Comparison of ENCODE assay signal across 25 mouse cellular contexts in the genomic region with DNA sequence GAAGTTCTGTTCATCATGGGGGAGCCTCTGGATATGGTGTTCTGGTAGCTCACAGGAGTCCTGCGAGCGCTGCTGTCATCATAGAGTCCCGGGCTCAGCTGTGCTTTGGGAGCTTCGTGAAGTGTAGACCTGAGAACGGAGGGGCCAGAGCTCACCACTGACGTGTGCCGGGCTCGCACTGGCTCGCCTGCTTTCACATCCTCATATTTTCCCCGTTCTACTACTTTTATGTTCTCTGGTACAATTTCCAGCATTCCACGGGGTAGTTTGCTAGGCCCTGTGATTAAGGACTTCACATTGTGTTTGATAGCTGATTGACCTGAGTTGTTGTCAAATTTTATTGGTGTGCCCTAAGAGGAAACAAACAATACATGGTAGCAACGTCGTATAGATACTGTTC.
"Had no signal": no experiment of that assay in that cellular context is flagged by ENCODE, and none has a peak within 500 bp of the region (broad histone marks: within the 10 kb centered on the region; RNA-seq: fewer than 3 reads in every experiment).

No protein-coding gene starts in this region.

- H3K4me3 ChIP-seq: embryonic facial prominence, embryonic 10.5 days; embryonic facial prominence, embryonic 12.5 days; embryonic facial prominence, embryonic 13.5 days; embryonic facial prominence, embryonic 15.5 days; erythroblast, embryonic 14.5 days; forebrain, embryonic 10.5 days; forebrain, embryonic 12.5 days; forebrain, embryonic 13.5 days; forebrain, embryonic 15.5 days; gastrocnemius, adult 2 months; heart, adult 2 months had no signal

- H3K9me3 ChIP-seq: embryonic facial prominence, embryonic 10.5 days; embryonic facial prominence, embryonic 12.5 days; embryonic facial prominence, embryonic 13.5 days; embryonic facial prominence, embryonic 15.5 days; forebrain, embryonic 10.5 days; forebrain, embryonic 12.5 days; forebrain, embryonic 13.5 days; forebrain, embryonic 15.5 days had no signal

- ATAC-seq: forebrain, embryonic 13.5 days; forebrain, embryonic 14.5 days; forebrain, embryonic 15.5 days; forebrain, embryonic 16.5 days; forebrain, postnatal 0 days had no signal

- H3K27ac ChIP-seq: embryonic facial prominence, embryonic 10.5 days; embryonic facial prominence, embryonic 12.5 days; embryonic facial prominence, embryonic 13.5 days; embryonic facial prominence, embryonic 15.5 days; forebrain, embryonic 10.5 days; forebrain, embryonic 12.5 days; forebrain, embryonic 13.5 days; forebrain, embryonic 15.5 days; gastrocnemius, adult 2 months; heart, adult 2 months had no signal

- H3K27me3 ChIP-seq: embryonic facial prominence, embryonic 12.5 days; embryonic facial prominence, embryonic 13.5 days; embryonic facial prominence, embryonic 15.5 days; forebrain, embryonic 12.5 days; forebrain, embryonic 13.5 days; forebrain, embryonic 15.5 days had no signal

- H3K4me1 ChIP-seq: embryonic facial prominence, embryonic 10.5 days; embryonic facial prominence, embryonic 12.5 days; embryonic facial prominence, embryonic 13.5 days; embryonic facial prominence, embryonic 15.5 days; forebrain, embryonic 10.5 days; forebrain, embryonic 12.5 days; forebrain, embryonic 13.5 days; forebrain, embryonic 15.5 days had no signal

- H3K4me2 ChIP-seq: embryonic facial prominence, embryonic 12.5 days; embryonic facial prominence, embryonic 13.5 days; embryonic facial prominence, embryonic 15.5 days; forebrain, embryonic 12.5 days; forebrain, embryonic 13.5 days; forebrain, embryonic 15.5 days had no signal

- DNase-seq: cerebellum, adult 8-10 months; cerebellum, adult 9-10 months; cerebellum, adult 9-11 months; cerebellum, postnatal 14 days; cerebellum, postnatal 25 days; cerebellum, postnatal 36 days; forebrain, postnatal 0 days; gastrocnemius, adult 2 months; gastrocnemius, postnatal 10 days; gastrocnemius, postnatal 14 days; gastrocnemius, postnatal 25 days; gastrocnemius, postnatal 36 days; heart, adult 18-20 months; heart, adult 2 months had no signal

- H3K9ac ChIP-seq: embryonic facial prominence, embryonic 12.5 days; embryonic facial prominence, embryonic 13.5 days; embryonic facial prominence, embryonic 15.5 days; forebrain, embryonic 12.5 days; forebrain, embryonic 13.5 days; forebrain, embryonic 15.5 days; forebrain, postnatal 0 days had no signal
